Mouse (Mus musculus) A20 (cell line): Measurements from ENCODE around the gene Chmp2a.

ENCODE experiments used
- DNase-seq: peaks from one replicate; pipeline ENCODE4 v3.0.0-alpha.2; 2011; ENCODE audit warnings: low read depth, low spot score

The Chmp2a gene

GRCm38 (mm10) chr7:13034148-13034977 lies at the start of gene Chmp2a:
Chmp2a (minus strand) TSS chr7:13034807.
- peak; percentile 98 for DNase-seq

- DNase-seq: peak; percentile 41
Measured at GRCm38 (mm10) chr7:13072293-13072692, 37.7 kb upstream of the Chmp2a start.

DNA sequence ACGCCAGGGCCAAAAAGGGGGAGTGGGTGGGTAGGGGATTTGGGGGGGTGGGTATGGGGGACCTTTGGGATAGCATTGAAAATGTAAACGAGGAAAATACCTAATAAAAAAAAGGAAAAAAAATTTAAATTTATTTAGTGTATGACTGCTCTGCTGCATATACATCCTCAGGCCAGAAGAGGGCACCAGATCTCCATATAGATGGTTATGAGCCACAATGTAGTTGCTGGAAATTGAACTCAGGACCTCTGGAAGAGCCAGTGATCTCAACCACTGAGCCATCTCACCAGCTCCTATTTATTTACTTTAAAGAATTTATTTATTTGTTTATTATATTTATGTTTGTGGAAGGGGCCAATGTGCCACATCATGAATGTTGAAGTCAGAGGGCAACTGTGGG lies 28.8 kb upstream of the Chmp2a start:
- peak; percentile 52 for DNase-seq

DNA sequence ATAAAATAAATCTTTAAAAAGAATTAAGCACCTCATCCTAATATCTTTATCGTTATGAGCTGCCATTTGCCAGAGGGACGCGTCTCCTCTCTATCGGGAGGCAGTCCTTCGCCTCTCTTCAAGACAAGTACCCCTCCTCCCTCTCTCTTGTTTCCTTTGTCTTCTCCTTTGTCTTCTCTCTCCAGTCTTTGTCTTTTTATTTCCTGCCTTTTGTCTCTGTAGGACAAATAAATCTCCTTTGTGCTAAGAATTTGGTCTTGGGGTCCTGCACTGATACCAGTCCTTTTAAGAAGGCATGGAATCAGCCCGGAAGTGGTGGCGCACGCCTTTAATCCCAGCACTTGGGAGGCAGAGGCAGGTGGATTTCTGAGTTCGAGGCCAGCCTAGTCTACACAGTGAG lies 24.9 kb upstream of the Chmp2a start:
- no peak for DNase-seq

GRCm38 (mm10) chr7:13056913-13057700 lies 22.5 kb upstream of the Chmp2a start:
- DNase-seq: no peak

DNA sequence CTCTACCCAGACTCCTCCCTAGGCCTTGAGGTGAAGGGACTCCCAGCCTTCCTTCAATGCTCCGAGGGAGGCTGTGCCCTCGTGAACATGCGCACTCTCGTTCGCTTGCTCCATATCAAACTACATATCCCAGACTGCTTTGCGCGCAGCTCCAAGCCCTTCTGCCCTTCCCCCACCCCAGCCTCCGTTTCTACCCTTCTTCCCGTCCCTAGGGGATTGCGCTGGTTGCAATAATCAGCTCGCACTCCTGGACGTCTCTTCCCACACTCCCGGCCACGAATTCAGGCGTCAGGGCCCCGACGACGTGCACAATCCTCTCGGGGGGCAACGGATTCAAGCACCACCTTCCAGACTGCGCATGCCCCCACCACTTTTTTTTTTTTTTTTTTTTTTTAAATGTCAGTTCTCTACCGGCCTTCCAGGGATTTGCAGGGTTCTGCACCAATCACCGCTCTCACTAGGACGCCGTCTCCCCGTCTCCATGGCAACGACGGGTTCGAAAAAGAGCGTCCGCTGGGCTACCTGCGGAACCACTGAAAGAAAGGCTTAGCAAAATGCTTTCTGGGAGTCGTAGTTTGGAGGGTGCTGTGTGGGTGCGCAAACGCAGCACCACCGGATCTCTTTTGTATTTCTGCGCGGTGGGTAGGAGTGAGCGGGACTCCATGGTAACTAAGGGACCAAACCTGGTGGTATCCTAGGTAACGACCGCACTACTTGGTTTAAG lies 19.8 kb upstream of the Chmp2a start, which contains the start of gene Mzf1:
Mzf1 (minus strand) TSS at position 478 of the 724 bp plus-strand sequence.
- peak; percentile 96 for DNase-seq

DNA sequence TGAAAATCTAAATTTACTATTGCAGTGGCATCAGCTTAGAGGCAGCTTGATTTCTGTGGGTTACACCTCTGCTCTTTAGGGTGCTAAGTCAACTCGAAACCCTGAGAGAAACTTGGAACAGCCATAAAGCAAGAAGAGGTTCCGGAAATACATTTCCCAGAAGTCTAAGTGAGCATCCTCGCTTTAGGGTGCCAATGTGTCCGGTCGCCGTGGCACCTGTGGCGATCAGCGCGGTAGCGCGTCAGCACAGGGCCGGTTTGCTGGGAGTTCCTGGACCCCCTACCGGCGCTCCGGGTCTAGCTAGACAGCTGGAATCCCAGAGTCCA lies 19.3 kb upstream of the Chmp2a start:
- DNase-seq: no peak

- no peak for DNase-seq
Measured at GRCm38 (mm10) chr7:13053501-13053900, 18.9 kb upstream of the Chmp2a start.

DNA sequence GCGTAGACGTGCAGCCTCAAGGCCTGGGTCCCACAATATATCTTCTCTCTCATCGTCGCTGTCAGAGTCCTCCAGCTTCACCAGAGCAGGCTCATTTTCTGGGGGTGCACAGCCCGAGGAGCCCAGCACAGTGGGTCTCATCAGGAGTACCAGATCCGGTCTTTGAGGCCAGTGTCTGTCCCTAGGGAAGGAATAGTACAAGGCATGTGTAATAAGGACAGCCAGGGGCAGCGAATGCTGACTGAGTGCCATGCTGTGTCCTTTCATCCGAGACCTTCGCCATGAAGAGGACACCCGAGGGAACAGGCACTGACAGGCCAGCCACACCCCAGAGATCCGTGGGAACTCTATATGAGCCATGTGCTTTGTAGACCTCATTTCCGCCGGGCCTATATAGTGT lies 18.4 kb upstream of the Chmp2a start:
- no peak for DNase-seq

DNA sequence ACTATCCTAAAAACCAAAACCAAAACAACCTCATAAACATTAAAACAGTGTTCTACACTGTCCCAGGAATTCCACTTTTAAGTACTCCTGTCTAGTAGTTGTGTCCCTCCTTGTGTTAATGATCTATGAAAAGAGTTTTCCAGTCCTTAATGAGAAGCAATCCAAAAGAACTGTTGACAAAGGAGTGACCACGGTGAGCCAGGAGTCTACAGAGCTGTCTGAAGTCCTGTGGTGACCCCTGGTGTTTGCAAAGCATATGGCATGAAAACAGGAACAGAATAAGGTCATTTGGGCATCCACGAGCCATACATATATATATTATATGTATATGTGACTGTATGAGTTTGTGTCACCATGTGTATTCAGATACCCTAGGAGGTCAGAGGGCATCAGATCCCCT lies 11.5 kb upstream of the Chmp2a start:
- peak; percentile 81 for DNase-seq

DNA sequence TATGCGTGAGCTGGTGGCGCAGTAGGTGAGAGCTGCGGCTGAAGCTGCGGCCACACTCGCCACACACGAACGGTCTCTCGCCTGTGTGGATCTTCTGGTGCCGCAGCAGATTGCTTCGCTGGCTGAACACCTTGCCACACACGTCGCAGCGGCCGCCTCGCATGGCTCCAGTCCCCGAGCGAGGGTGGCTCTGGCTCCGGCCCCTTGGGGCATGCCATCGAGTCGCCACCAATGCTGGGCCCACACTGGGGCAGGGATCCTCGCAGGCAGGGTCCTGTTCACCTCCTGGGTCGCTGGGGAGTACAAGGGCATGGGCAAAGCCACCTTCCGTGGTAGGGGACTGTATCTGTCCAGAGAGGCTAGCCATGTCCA lies 9.6 kb upstream of the Chmp2a start:
- no peak for DNase-seq

DNA sequence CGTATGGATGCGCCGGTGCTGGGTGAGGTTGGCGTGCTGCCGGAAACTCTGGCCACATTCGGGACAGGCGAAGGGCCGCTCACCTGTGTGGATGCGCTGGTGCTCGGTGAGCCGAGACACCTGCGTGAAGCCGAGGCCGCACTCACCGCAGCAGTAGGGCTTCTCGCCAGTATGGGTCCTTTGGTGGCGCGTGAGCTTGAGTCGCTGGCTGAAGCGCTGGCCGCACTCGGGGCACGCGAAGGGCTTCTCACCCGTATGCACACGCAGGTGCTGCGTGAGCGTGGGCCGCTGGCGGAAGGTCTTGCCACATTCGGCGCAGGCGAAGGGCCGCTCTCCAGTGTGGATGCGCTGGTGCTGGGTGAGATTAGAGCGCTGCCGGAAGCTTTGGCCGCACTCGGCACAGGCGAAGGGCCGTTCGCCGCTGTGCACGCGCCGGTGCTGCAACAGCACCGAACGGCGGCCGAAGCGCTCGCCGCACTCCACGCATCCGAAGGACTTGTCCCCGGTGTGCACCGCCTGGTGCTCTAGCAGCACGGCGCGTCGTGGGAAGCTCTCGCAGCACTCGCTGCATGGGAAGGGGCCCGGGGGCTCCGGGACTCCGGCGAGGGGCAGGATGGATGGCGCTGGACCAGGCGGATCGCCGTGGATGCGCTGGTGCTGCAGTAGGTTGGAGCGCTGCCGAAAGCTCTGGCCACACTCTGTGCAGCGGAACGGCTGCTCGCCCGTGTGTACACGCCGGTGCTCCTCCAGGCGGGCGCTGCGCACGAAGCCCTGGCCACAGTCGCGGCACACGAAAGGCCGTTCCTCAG lies 9.0 kb upstream of the Chmp2a start:
- no peak for DNase-seq

GRCm38 (mm10) chr7:13043120-13043444 lies 8.5 kb upstream of the Chmp2a start:
- DNase-seq: no peak

DNA sequence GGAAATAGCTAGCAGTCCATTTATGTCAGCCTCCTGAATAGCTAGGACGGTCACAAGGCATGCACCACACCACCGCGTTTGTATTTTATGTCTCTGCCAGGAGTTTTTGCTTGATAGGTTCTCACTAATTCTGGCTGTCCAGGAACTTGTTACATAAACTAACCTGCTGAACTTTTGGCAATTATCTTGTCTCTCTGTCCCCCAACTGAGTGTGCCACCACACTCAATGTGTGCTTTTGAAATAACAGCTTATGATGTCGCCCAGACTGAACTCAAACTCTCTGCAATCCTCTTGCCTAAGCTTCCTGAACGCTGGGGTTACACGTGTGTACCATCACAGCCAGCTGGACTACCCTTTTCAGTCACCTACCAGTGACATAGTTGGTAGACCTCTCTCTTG lies 7.9 kb upstream of the Chmp2a start:
- no peak for DNase-seq

GRCm38 (mm10) chr7:13041256-13041655 lies 6.6 kb upstream of the Chmp2a start:
- DNase-seq: no peak

DNA sequence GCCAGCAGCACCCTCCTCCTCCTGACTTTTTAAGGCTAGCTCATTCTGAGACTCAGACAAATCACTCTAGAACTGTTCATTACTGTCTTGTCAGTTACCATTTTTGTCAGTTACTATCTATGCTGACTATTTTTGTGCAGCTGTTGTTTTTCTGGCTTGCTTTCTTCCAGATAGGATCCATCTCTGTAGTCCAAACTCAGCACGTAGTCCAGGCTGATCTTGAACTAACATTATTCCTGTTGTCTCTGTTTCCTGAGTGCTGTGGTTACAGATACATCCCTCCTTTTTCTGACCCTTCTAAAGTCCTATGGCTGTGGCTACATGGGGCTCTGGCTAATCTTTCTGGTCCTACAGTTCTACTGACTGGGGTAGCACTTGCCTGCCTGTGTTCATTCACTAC lies 4.6 kb upstream of the Chmp2a start:
- no peak for DNase-seq

GRCm38 (mm10) chr7:13038621-13039169 lies 4.1 kb upstream of the Chmp2a start:
- DNase-seq: peak; percentile 78

GRCm38 (mm10) chr7:13037901-13038555 lies 3.4 kb upstream of the Chmp2a start, which contains the start of gene Ube2m:
Ube2m (minus strand) TSS chr7:13038275.
- DNase-seq: peak; percentile 99

GRCm38 (mm10) chr7:13037366-13037765 lies 2.8 kb upstream of the Chmp2a start:
- DNase-seq: peak; percentile 61

- no peak for DNase-seq
Measured at GRCm38 (mm10) chr7:13036806-13037205, 2.2 kb upstream of the Chmp2a start.
